Mouse (Mus musculus) CH12.LX (cell line): Measurements from ENCODE around the gene F2.
"Not testable (repeated sequence)": the region's sequence is repeated elsewhere in the genome, so short reads cannot be mapped to it uniquely, and the experiment has no call there.

Source experiments
- BHLHE40 ChIP-seq: IDR thresholded peaks from 2 replicates; pipeline ENCODE4 v1.6.1; 2011; ENCODE audit warnings: mild to moderate bottlenecking, low read depth, low read length, improper control_type of control experiment
- CTCF ChIP-seq, 2 experiments: IDR thresholded peaks in 1 of 2; conservative IDR thresholded peaks in 1 of 2; 2 replicates each; pipeline ENCODE4 v1.5.1; 2011 to 2012; ENCODE audit warnings: low read depth in 2 of 2, low read length in 2 of 2, improper control_type of control experiment in 1 of 2, inconsistent platforms in 1 of 2, mild to moderate bottlenecking in 1 of 2, moderate library complexity in 1 of 2
- E2F4 ChIP-seq: IDR thresholded peaks from 2 replicates; pipeline ENCODE4 v1.6.1; 2011; ENCODE audit warnings: low read depth, low read length, improper control_type of control experiment; ENCODE audit not compliant: insufficient replicate concordance
- ETS1 ChIP-seq: conservative IDR thresholded peaks from 2 replicates; pipeline ENCODE4 v1.6.1; 2012; ENCODE audit warnings: low read depth, mild to moderate bottlenecking, inconsistent platforms, low read length, improper control_type of control experiment, moderate library complexity
- MAX ChIP-seq: IDR thresholded peaks from 2 replicates; pipeline ENCODE4 v1.6.1; 2011; ENCODE audit warnings: low read length, improper control_type of control experiment
- MYC ChIP-seq: IDR thresholded peaks from 2 replicates; pipeline ENCODE4 v1.6.1; 2011; ENCODE audit warnings: low read depth, mild to moderate bottlenecking, improper control_type of control experiment, low read length
- NRF1 ChIP-seq: IDR thresholded peaks from 2 replicates; pipeline ENCODE4 v1.6.1; 2014; ENCODE audit warnings: low read depth, mild to moderate bottlenecking, inconsistent platforms, low read length, improper control_type of control experiment, moderate library complexity
- POLR2A ChIP-seq: IDR thresholded peaks from 2 replicates; pipeline ENCODE4 v1.6.1; 2011; ENCODE audit warnings: low read depth, mild to moderate bottlenecking, improper control_type of control experiment, low read length
- RAD21 ChIP-seq: IDR thresholded peaks from 2 replicates; pipeline ENCODE4 v1.6.1; 2011; ENCODE audit warnings: low read depth, mild to moderate bottlenecking, low read length, improper control_type of control experiment, moderate library complexity

DNA sequence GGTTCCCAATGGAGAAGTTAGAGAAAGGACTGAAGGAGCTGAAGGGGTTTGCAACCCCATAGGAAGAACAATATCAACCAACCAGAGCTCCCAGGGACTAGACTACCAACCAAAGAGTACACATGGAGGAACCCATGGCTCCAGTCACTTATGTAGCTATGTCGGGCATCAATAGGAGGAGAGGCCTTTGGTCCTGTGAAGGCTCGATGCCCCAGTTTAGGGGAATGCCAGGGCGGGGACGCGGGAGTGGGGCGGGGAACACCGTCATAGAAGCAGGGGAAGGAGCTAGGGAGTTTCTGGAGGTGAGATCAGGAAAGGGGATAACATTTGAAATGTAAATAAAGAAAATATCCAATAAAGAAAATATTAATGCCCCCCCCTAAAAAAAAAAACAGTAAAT lies 12.8 kb downstream of the F2 start:
- TF ChIP-seq MAX; RAD21; MYC; CTCF (conservative IDR thresholded peaks at IDR 0.05 in 1 of 2, IDR thresholded peaks at IDR 0.05 in 1 of 2; ENCODE audit: low read depth in 2 of 2, low read length in 2 of 2); E2F4; BHLHE40; NRF1; POLR2A; ETS1: not testable (repeated sequence)
